ENCODE assay signal across 17 mouse cellular contexts in the genomic region with DNA sequence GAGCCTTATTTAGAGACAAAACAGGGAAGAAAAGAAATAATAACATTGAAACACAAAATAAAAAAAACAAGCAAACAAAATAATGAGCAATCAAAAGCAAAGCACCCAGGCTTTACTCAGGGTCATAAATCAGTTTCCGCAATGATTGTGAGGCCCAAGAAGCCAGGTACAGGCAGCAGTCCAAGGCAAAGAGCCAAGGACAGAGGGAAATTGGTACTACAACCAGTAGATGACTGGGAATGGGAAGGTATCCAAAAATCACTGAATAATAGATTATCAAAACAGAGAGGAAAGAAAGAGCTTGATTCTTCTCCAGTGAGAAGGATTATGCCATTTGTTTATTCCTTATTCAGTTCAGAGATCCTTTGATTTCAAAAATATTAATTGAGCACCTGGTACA.
A peak's percentile ranks its signal among the peaks of the same experiment; 100 is the strongest.
DNase-seq lines count a peak whose midpoint lies in the region; ATAC-seq and TF ChIP-seq lines count a peak whose summit lies in the region.
"Had no signal": no experiment of that assay in that cellular context is flagged by ENCODE, and none has a peak within 500 bp of the region (broad histone marks: within the 10 kb centered on the region; RNA-seq: fewer than 3 reads in every experiment).

No protein-coding gene starts in this region.

- TF ChIP-seq CTCF in midbrain, postnatal 0 days (IDR thresholded peaks at IDR 0.05), result no peak

- WGBS in forebrain, embryonic 14.5 days, result 67% methylated on average over 1 of the region's 1 CpGs
- WGBS in forebrain, embryonic 13.5 days, result 76% methylated on average over 1 of the region's 1 CpGs
- WGBS in midbrain, postnatal 0 days, result 66% methylated on average over 1 of the region's 1 CpGs
- WGBS in midbrain, embryonic 14.5 days, result 95% methylated on average over 1 of the region's 1 CpGs

- peak; percentile 23 for DNase-seq in adrenal gland, adult 2 months
- no peak for DNase-seq in adrenal gland, adult 18-20 months (ENCODE audit: low spot score in 2 of 2)
- DNase-seq in forebrain, embryonic 14.5 days (ENCODE audit: low spot score), result peak; percentile 42
- peak; percentile 14 for DNase-seq in midbrain, postnatal 0 days (ENCODE audit: low spot score)
- no peak for DNase-seq in midbrain, embryonic 14.5 days
- no peak for DNase-seq in retina, embryonic 14.5 days (ENCODE audit: low spot score)
- DNase-seq: gastrocnemius, postnatal 14 days; heart, adult 11 months; kidney, adult 11 months; kidney, postnatal 4 days; thymus, adult 18-20 months; thymus, postnatal 36 days had no signal

- no peak overlapping the region for H3K4me3 ChIP-seq in forebrain, embryonic 14.5 days (ENCODE audit: low read depth, low read length)
- H3K4me3 ChIP-seq in forebrain, embryonic 13.5 days, result no peak overlapping the region
- H3K4me3 ChIP-seq in midbrain, postnatal 0 days (ENCODE audit: low read depth, low read length), result no peak overlapping the region
- no peak overlapping the region for H3K4me3 ChIP-seq in midbrain, embryonic 14.5 days (replicated peaks; ENCODE audit: low read depth, low read length)
- H3K4me3 ChIP-seq: liver, embryonic 15.5 days; neural tube, embryonic 15.5 days had no signal

- ATAC-seq in forebrain, embryonic 14.5 days, result no peak
- no peak for ATAC-seq in forebrain, embryonic 13.5 days
- no peak for ATAC-seq in midbrain, postnatal 0 days (ENCODE audit: low FRiP score)
- ATAC-seq in midbrain, embryonic 14.5 days (ENCODE audit: low FRiP score, low TSS enrichment), result no peak

- H3K4me2 ChIP-seq in forebrain, embryonic 14.5 days (ENCODE audit: low read length), result no peak overlapping the region
- H3K4me2 ChIP-seq in forebrain, embryonic 13.5 days, result no peak overlapping the region
- H3K4me2 ChIP-seq in midbrain, postnatal 0 days (ENCODE audit: low read depth, low read length, poor library complexity, severe bottlenecking), result no peak overlapping the region
- H3K4me2 ChIP-seq in midbrain, embryonic 14.5 days (ENCODE audit: low read length), result no peak overlapping the region
- H3K4me2 ChIP-seq: heart, embryonic 11.5 days; liver, embryonic 15.5 days; neural tube, embryonic 15.5 days had no signal

- H3K36me3 ChIP-seq in forebrain, embryonic 14.5 days (ENCODE audit: control insufficient read depth, insufficient read depth, low read length), result no peaks in the 10 kb centered on the region
- no peaks in the 10 kb centered on the region for H3K36me3 ChIP-seq in forebrain, embryonic 13.5 days (ENCODE audit: poor library complexity, severe bottlenecking)
- H3K36me3 ChIP-seq in midbrain, postnatal 0 days (ENCODE audit: insufficient read depth, low read length), result no peaks in the 10 kb centered on the region
- no peaks in the 10 kb centered on the region for H3K36me3 ChIP-seq in midbrain, embryonic 14.5 days (ENCODE audit: control insufficient read depth, insufficient read depth, low read length)
- H3K36me3 ChIP-seq: liver, embryonic 15.5 days; neural tube, embryonic 15.5 days had no signal

- H3K9ac ChIP-seq in forebrain, embryonic 14.5 days (ENCODE audit: low read length), result no peak overlapping the region
- H3K9ac ChIP-seq in forebrain, embryonic 13.5 days, result no peak overlapping the region
- no peak overlapping the region for H3K9ac ChIP-seq in midbrain, postnatal 0 days (replicated peaks; ENCODE audit: low read length, poor library complexity, severe bottlenecking)
- H3K9ac ChIP-seq in midbrain, embryonic 14.5 days (replicated peaks; ENCODE audit: low read length), result no peak overlapping the region
- H3K9ac ChIP-seq: liver, embryonic 15.5 days; neural tube, embryonic 15.5 days had no signal

- H3K27me3 ChIP-seq in forebrain, embryonic 14.5 days (replicated peaks; ENCODE audit: control insufficient read depth, insufficient read depth, low read length), result no peaks in the 10 kb centered on the region
- no peaks in the 10 kb centered on the region for H3K27me3 ChIP-seq in forebrain, embryonic 13.5 days
- no peaks in the 10 kb centered on the region for H3K27me3 ChIP-seq in midbrain, postnatal 0 days (ENCODE audit: insufficient read depth, low read length)
- no peaks in the 10 kb centered on the region for H3K27me3 ChIP-seq in midbrain, embryonic 14.5 days (ENCODE audit: control insufficient read depth, insufficient read depth, low read length)
- H3K27me3 ChIP-seq: liver, embryonic 15.5 days; neural tube, embryonic 15.5 days had no signal

- no peak overlapping the region for H3K27ac ChIP-seq in forebrain, embryonic 14.5 days (ENCODE audit: low read depth, low read length)
- H3K27ac ChIP-seq in forebrain, embryonic 13.5 days, result no peak overlapping the region
- no peak overlapping the region for H3K27ac ChIP-seq in midbrain, postnatal 0 days (ENCODE audit: low read depth, low read length)
- no peak overlapping the region for H3K27ac ChIP-seq in midbrain, embryonic 14.5 days (replicated peaks; ENCODE audit: low read depth, low read length)
- H3K27ac ChIP-seq: liver, embryonic 15.5 days; macrophage; neural tube, embryonic 15.5 days had no signal

- H3K4me1 ChIP-seq in forebrain, embryonic 14.5 days (ENCODE audit: control insufficient read depth, insufficient read depth, low read length), result no peaks in the 10 kb centered on the region; the same call in 1 of the 2 replicates
- H3K4me1 ChIP-seq in forebrain, embryonic 13.5 days, result no peaks in the 10 kb centered on the region
- no peaks in the 10 kb centered on the region for H3K4me1 ChIP-seq in midbrain, postnatal 0 days (ENCODE audit: insufficient read depth, low read length)
- no peaks in the 10 kb centered on the region for H3K4me1 ChIP-seq in midbrain, embryonic 14.5 days (ENCODE audit: control insufficient read depth, insufficient read depth, low read length)
- H3K4me1 ChIP-seq: liver, embryonic 15.5 days; neural tube, embryonic 15.5 days had no signal

- no peaks in the 10 kb centered on the region for H3K9me3 ChIP-seq in forebrain, embryonic 14.5 days (replicated peaks; ENCODE audit: control insufficient read depth, low read length)
- H3K9me3 ChIP-seq in forebrain, embryonic 13.5 days (replicated peaks), result no peaks in the 10 kb centered on the region
- H3K9me3 ChIP-seq in midbrain, postnatal 0 days (ENCODE audit: low read length), result no peaks in the 10 kb centered on the region
- no peaks in the 10 kb centered on the region for H3K9me3 ChIP-seq in midbrain, embryonic 14.5 days (ENCODE audit: control insufficient read depth, low read length)
- H3K9me3 ChIP-seq: liver, embryonic 15.5 days; neural tube, embryonic 15.5 days had no signal

Comparison
In these comparisons a context has a peak if more than half of its experiments do, and no peak if none do; other contexts are left out.
1. DNase-seq: peak in adrenal gland, adult 2 months (single experiment), forebrain, embryonic 14.5 days (single experiment) and midbrain, postnatal 0 days (single experiment); none in adrenal gland, adult 18-20 months (0 of 2), midbrain, embryonic 14.5 days (single experiment) and retina, embryonic 14.5 days (single experiment).